Mouse (Mus musculus) MEL (cell line): ENCODE measurements around the gene Parva. TPM values are rescaled to one million over a fixed set of nuclear protein-coding genes. Genes with fewer than 3 reads are reported as not detected.

Experiments used
- DNase-seq: peaks from one replicate; pipeline ENCODE4 v3.0.0; 2011; ENCODE audit warnings: low read depth, low spot score
- H3K27ac ChIP-seq: 2 replicates; pipeline ENCODE4 v1.5.1; 2012; ENCODE audit warnings: low read depth, mild to moderate bottlenecking, control low read depth, low read length, moderate library complexity; ENCODE audit not compliant: control insufficient read depth
- H3K27me3 ChIP-seq, 2 experiments: fragments of 150-350 bp in 1 of 2; sonication (generic) in 1 of 2; 2 replicates each; pipeline ENCODE4 v1.6.1; 2012; ENCODE audit warnings: low read length in 2 of 2, mild to moderate bottlenecking in 2 of 2, improper control_type of control experiment in 1 of 2, moderate library complexity in 1 of 2; ENCODE audit not compliant: insufficient read depth in 2 of 2, control insufficient read depth in 1 of 2
- H3K36me3 ChIP-seq, 2 experiments: 2 replicates each; pipeline ENCODE4 v1.6.1; 2012 to 2014; ENCODE audit warnings: low read length in 2 of 2, improper control_type of control experiment in 1 of 2, inconsistent platforms in 1 of 2, mild to moderate bottlenecking in 1 of 2; ENCODE audit not compliant: insufficient read depth in 2 of 2, control insufficient read depth in 1 of 2
- H3K4me1 ChIP-seq, 2 experiments: fragments of 150-350 bp in 1 of 2; sonication (generic) in 1 of 2; 2 replicates each; pipeline ENCODE4 v1.6.1; 2012; ENCODE audit warnings: low read length in 2 of 2, improper control_type of control experiment in 1 of 2, mild to moderate bottlenecking in 1 of 2; ENCODE audit not compliant: insufficient read depth in 2 of 2, control insufficient read depth in 1 of 2
- H3K4me3 ChIP-seq, 2 experiments: fragments of 150-350 bp in 1 of 2; sonication (generic) in 1 of 2; 2 replicates each; pipeline ENCODE4 v1.5.1; 2012; ENCODE audit warnings: low read depth in 2 of 2, low read length in 2 of 2, mild to moderate bottlenecking in 2 of 2, moderate library complexity in 2 of 2, control low read depth in 1 of 2, improper control_type of control experiment in 1 of 2; ENCODE audit not compliant: control insufficient read depth in 1 of 2, insufficient read depth in 1 of 2
- H3K79me2 ChIP-seq: 2 replicates; pipeline ENCODE4 v1.6.1; 2012; ENCODE audit warnings: mild to moderate bottlenecking, low read length, moderate library complexity; ENCODE audit not compliant: control insufficient read depth, poor library complexity, insufficient read depth
- H3K9ac ChIP-seq: 2 replicates; pipeline ENCODE4 v1.6.1; 2012; ENCODE audit warnings: low read depth, mild to moderate bottlenecking, control low read depth, low read length, moderate library complexity; ENCODE audit not compliant: control insufficient read depth, poor library complexity, severe bottlenecking
- H3K9me3 ChIP-seq: fragments of 150-350 bp; sonication (generic); replicated peaks from 2 replicates; pipeline ENCODE4 v1.6.1; 2012; ENCODE audit warnings: mild to moderate bottlenecking, low read length, improper control_type of control experiment, moderate library complexity; ENCODE audit not compliant: insufficient read depth
- CTCF ChIP-seq, 3 experiments: IDR thresholded peaks in 2 of 3; conservative IDR thresholded peaks in 1 of 3; 2 replicates each; pipeline ENCODE4 v1.5.1; 2011 to 2012; ENCODE audit warnings: low read length in 3 of 3, low read depth in 2 of 3, mild to moderate bottlenecking in 2 of 3, improper control_type of control experiment in 1 of 3, inconsistent platforms in 1 of 3, mixed read lengths in 1 of 3, moderate library complexity in 1 of 3; ENCODE audit not compliant: control insufficient read depth in 1 of 3, insufficient read depth in 1 of 3, poor library complexity in 1 of 3, severe bottlenecking in 1 of 3
- ELF1 ChIP-seq: IDR thresholded peaks from 2 replicates; pipeline ENCODE4 v1.6.1; 2014; ENCODE audit warnings: low read depth, mild to moderate bottlenecking, inconsistent platforms, low read length, improper control_type of control experiment, moderate library complexity
- GATA1 ChIP-seq: IDR thresholded peaks from 2 replicates; pipeline ENCODE4 v1.6.1; 2011; ENCODE audit warnings: low read depth, low read length, improper control_type of control experiment
- HCFC1 ChIP-seq: IDR thresholded peaks from 2 replicates; pipeline ENCODE4 v1.6.1; 2012; ENCODE audit warnings: low read depth, mild to moderate bottlenecking, inconsistent platforms, low read length, improper control_type of control experiment, moderate library complexity
- MAFK ChIP-seq: IDR thresholded peaks from 2 replicates; pipeline ENCODE4 v1.6.1; 2011; ENCODE audit warnings: low read depth, mild to moderate bottlenecking, low read length, improper control_type of control experiment, borderline replicate concordance
- NELFE ChIP-seq: IDR thresholded peaks from 2 replicates; pipeline ENCODE4 v1.6.1; 2011; ENCODE audit warnings: low read depth, low read length, improper control_type of control experiment
- TAL1 ChIP-seq: IDR thresholded peaks from 2 replicates; pipeline ENCODE4 v1.6.1; 2012; ENCODE audit warnings: mild to moderate bottlenecking, inconsistent platforms, low read length, moderate library complexity, mixed read lengths
- UBTF ChIP-seq: IDR thresholded peaks from 2 replicates; pipeline ENCODE4 v1.6.1; 2012; ENCODE audit warnings: low read depth, mild to moderate bottlenecking, inconsistent platforms, low read length, improper control_type of control experiment, moderate library complexity, borderline replicate concordance; ENCODE audit not compliant: insufficient read depth
- USF1 ChIP-seq: IDR thresholded peaks from 2 replicates; pipeline ENCODE4 v1.6.1; 2014; ENCODE audit warnings: low read depth, mild to moderate bottlenecking, inconsistent platforms, low read length, improper control_type of control experiment, moderate library complexity
- USF2 ChIP-seq, 2 experiments: IDR thresholded peaks; 2 replicates each; pipeline ENCODE4 v1.6.1; 2011 to 2012; ENCODE audit warnings: improper control_type of control experiment in 2 of 2, low read length in 2 of 2, borderline replicate concordance in 1 of 2, inconsistent platforms in 1 of 2, low read depth in 1 of 2, mild to moderate bottlenecking in 1 of 2; ENCODE audit not compliant: insufficient read depth in 1 of 2
- polyA plus RNA-seq, 2 experiments: library from polyadenylated mRNA; stranded (reverse) in 1 of 2; unstranded in 1 of 2; fragments of >175 nt in 1 of 2; fragments of >200 nt in 1 of 2; gene quantifications; 2 replicates each; pipeline versions ENCODE4 v1.2.1 to v1.2.4; 2012; ENCODE audit warnings: low replicate concordance in 2 of 2, low read depth in 1 of 2; ENCODE audit not compliant: insufficient read length in 2 of 2, insufficient read depth in 1 of 2, missing spikeins in 1 of 2
- total RNA-seq: library from RNA; depleted of rRNA; stranded (reverse); fragments of 300-350 nt; gene quantifications from 2 replicates; pipeline ENCODE4 v1.2.3, GENCODE M21; 2012

Parva gene
- total and polyA plus RNA-seq, 3 experiments: not detected

DNA sequence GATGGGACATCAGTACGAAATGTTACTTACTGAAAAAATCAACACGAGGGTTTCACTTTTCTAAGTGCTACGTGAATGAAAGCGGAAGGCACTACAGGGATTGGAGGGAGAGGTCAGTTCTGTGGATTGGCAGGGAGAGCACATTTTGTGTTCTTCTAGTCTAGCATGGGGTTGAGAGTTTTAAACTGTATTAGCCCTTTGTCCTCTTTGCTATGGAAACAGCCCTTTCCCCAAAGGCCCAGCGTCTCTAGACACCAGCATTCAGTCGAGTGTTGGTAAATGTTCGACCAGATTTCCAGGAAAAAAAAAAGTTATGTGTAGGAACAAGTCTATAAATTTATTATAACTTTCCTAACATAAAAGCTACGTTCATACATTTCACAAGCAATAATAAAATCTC, 68.6 kb downstream of the Parva start:
- Histone ChIP-seq H3K4me3 (no peak overlapping the region), H3K79me2 (no peaks in the 10 kb centered on the region), H3K27ac (no peak overlapping the region), H3K9ac (no peak overlapping the region), H3K4me1 (no peaks in the 10 kb centered on the region), H3K9me3 (no peaks in the 10 kb centered on the region), H3K27me3 (no peaks in the 10 kb centered on the region), H3K36me3 (no peaks in the 10 kb centered on the region)
- no peak for DNase-seq
- no peak for TF ChIP-seq USF1
- no peak for TF ChIP-seq MAFK
- no peak for TF ChIP-seq TAL1

DNA sequence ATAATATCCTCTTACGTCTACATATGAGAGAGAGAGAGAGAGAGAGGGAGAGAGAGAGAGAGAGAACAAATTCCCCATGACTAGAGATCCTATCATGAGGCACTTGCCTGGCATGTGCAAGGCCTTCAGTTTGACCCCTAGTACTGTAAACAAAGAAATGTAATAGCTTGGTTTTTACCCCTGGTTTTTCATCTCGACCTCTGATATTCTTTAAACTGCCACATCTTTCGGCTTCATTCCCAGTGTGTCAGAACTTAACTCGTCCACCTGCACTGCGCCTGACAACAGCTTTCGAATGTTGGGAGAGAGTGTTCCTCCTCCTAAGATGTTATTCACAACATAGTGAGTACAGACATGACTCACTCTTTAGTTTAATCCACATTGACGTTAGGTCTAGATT, 69.6 kb downstream of the Parva start:
- TF ChIP-seq USF1 (no peak), CTCF (IDR thresholded peaks at IDR 0.05 in 2 of 3, conservative IDR thresholded peaks at IDR 0.05 in 1 of 3; ENCODE audit: control insufficient read depth in 1 of 3, insufficient read depth in 1 of 3, low read depth in 2 of 3, low read length in 3 of 3, poor library complexity in 1 of 3, severe bottlenecking in 1 of 3) (no peak)
- Histone ChIP-seq H3K4me1 (no peaks in the 10 kb centered on the region), H3K27me3 (no peaks in the 10 kb centered on the region)

DNA sequence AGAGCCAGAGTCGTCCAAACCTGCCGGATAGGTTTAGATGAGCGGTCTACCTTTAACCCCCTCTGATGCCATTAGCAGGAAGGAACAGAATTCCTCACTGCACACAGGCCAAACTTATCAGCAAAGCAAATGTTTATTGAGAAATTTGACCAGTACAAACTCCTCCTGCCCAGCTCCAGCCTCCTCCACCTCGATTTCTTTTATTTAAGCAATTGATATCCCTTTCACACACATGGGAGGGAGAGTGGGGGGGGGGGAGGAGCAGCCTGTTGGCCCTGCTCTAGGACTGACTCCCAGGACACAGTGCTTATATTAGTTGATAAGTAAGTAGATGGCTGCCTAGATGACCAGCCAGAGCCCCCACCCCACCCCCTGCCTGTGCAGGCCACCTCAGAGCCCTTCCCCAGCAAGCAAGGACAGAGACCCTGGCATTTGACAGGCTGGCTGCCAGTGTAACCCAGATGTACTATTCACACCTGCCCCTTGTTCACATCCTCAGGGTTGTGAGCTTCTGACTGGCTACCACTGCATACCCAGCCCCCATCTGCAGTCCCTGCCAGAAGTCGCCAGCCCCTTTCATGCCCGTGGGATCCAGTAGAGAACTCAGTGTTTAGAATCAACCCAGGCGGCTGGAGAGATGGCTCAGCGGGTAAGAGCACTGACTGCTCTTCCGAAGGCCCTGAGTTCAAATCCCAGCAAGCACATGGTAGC, 71.4 kb downstream of the Parva start:
- TF ChIP-seq USF2 (IDR thresholded peaks at IDR 0.05; ENCODE audit: borderline replicate concordance in 1 of 2, insufficient read depth in 1 of 2, low read depth in 1 of 2, low read length in 2 of 2) (no peak), NELFE (no peak), HCFC1 (no peak), GATA1 (no peak), UBTF (no peak), USF1 (no peak), ELF1 (no peak)
- Histone ChIP-seq H3K79me2 (no peaks in the 10 kb centered on the region), H3K4me1 (no peaks in the 10 kb centered on the region), H3K27ac (no peak overlapping the region), H3K9me3 (no peaks in the 10 kb centered on the region), H3K36me3 (no peaks in the 10 kb centered on the region), H3K27me3 (no peaks in the 10 kb centered on the region), H3K9ac (no peak overlapping the region), H3K4me3 (no peak overlapping the region)
- no peak for DNase-seq

More for the DNA sequence above, 69.6 kb downstream of the Parva start:
- no peaks in the 10 kb centered on the region for H3K79me2 ChIP-seq
- no peak overlapping the region for H3K4me3 ChIP-seq
- no peak for DNase-seq
- H3K9me3 ChIP-seq: no peaks in the 10 kb centered on the region
- no peak overlapping the region for H3K27ac ChIP-seq
- no peaks in the 10 kb centered on the region for H3K36me3 ChIP-seq
- H3K9ac ChIP-seq: no peak overlapping the region
